Mouse (Mus musculus) lung, embryonic 14.5 days (tissue): Measurements from ENCODE around the gene Kndc1. TPM values are rescaled to one million over a fixed set of nuclear protein-coding genes. Genes with fewer than 3 reads are reported as not detected.

Experiments
- ATAC-seq: fragments of 200-750 bp; cut with Nextera tagmentation; 2 replicates; pipeline ENCODE4 v1.8.0; 2017; ENCODE audit warnings: mild to moderate bottlenecking, moderate TSS enrichment, moderate library complexity; ENCODE audit not compliant: insufficient read depth
- DNase-seq: peaks from one replicate; pipeline ENCODE4 v3.0.0-alpha.2; 2015
- H3K27ac ChIP-seq: fragments of 300-500 bp; sonication (generic); 2 replicates; pipeline ENCODE4 v1.5.1; 2014; ENCODE audit warnings: low read depth, mild to moderate bottlenecking, moderate library complexity
- H3K27me3 ChIP-seq: fragments of 300-500 bp; sonication (generic); 2 replicates; pipeline ENCODE4 v1.6.1; 2014; ENCODE audit warnings: low read length, control low read depth; ENCODE audit not compliant: insufficient read depth
- H3K36me3 ChIP-seq: fragments of 300-500 bp; sonication (generic); 2 replicates; pipeline ENCODE4 v1.6.1; 2014; ENCODE audit warnings: control low read depth; ENCODE audit not compliant: insufficient read depth
- H3K4me1 ChIP-seq: fragments of 300-500 bp; sonication (generic); 2 replicates; pipeline ENCODE4 v1.6.1; 2014; ENCODE audit warnings: antibody characterized with exemption, control low read depth; ENCODE audit not compliant: insufficient read depth
- H3K4me2 ChIP-seq: fragments of 300-500 bp; sonication (generic); 2 replicates; pipeline ENCODE4 v1.6.1; 2014; ENCODE audit warnings: mild to moderate bottlenecking
- H3K4me3 ChIP-seq: fragments of 300-500 bp; sonication (generic); 2 replicates; pipeline ENCODE4 v1.5.1; 2014; ENCODE audit warnings: low read depth, low read length
- H3K9ac ChIP-seq: fragments of 300-500 bp; sonication (generic); 2 replicates; pipeline ENCODE4 v1.6.1; 2014
- H3K9me3 ChIP-seq: fragments of 300-500 bp; sonication (generic); 2 replicates; pipeline ENCODE4 v1.6.1; 2016; ENCODE audit warnings: low read depth, low read length, control low read depth
- CTCF ChIP-seq: IDR thresholded peaks from 2 replicates; pipeline ENCODE4 v1.5.1; 2016; ENCODE audit warnings: antibody characterized with exemption, low read depth
- WGBS: fragments of 180-500 bp; shearing (Covaris S2); extraction: QIAGEN DNeasy Blood & Tissue Kit; methylation state at CpG from one replicate; pipeline ENCODE4 v1.1.7; 2014; 5-methylcytosine and 5-hydroxymethylcytosine counted together
- microRNA counts: library from miRNA; unstranded; fragments of <30 nt; microRNA quantifications from one replicate; lab custom pipeline; 2016
- microRNA-seq: library from miRNA; unstranded; fragments of <30 nt; microRNA quantifications from one replicate; pipeline ENCODE4, GENCODE M21; 2016; ENCODE audit warnings: borderline number of aligned reads
- polyA plus RNA-seq: library from polyadenylated mRNA; unstranded; fragments of >200 nt; fragmentation: Nextera tagmentation; extraction: Ambion mirVana; gene quantifications from 2 replicates; pipeline ENCODE4 v1.2.1, GENCODE M21; 2014

Kndc1 gene
- polyA plus RNA-seq, 1 experiment from 2014 or later, result 0.53 TPM

DNA sequence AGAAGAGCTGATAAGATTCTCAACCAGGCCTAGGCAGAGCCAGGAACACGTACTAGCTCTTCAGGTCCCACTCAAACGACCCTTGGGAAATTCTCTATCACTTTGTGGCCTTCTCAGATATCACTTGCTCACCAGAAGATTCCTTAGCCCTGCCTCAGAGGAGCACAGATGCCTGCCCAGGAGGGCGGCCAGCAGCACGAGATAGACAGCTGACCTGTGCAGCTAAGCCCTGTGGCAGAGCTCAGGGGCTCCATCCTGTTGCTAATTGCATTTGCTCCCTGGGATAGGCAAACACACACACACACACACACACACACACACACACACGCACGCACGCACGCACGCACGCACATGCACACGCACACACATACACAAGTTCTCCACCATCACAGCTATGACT is 87.6 kb downstream of the Kndc1 start:
- DNase-seq (no peak), ATAC-seq (no peak)
- H3K4me1 ChIP-seq, result no peaks in the 10 kb centered on the region
- WGBS, result 66% methylated on average over 11 of the region's 11 CpGs
- no peak for TF ChIP-seq CTCF
- no peak overlapping the region for H3K4me3 ChIP-seq
- H3K9ac ChIP-seq, result no peak overlapping the region
- no peaks in the 10 kb centered on the region for H3K9me3 ChIP-seq
- no peak overlapping the region for H3K4me2 ChIP-seq
- H3K27ac ChIP-seq, result no peak overlapping the region
- no peaks in the 10 kb centered on the region for H3K27me3 ChIP-seq
- H3K36me3 ChIP-seq, result no peaks in the 10 kb centered on the region

DNA sequence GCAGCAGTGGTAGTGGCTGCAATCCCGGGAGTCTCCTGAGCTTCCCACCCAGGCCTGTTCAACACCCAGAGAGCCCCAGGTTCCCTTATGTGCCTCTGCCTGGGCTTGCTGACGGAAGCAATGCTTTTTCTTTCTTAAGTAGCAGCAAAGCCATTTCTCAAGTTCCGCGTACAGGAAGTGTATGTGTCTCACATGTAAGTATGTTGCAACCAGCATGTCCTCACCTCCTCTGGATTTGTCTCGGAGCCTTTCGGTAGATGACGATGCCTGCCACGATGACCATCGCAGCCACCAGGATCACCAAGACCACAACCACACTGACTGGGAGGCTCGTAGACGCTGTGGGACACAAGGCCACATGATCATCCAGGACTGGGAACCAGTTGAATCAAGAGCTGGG is 90.0 kb downstream of the Kndc1 start:
- no peak for TF ChIP-seq CTCF
- Histone ChIP-seq H3K4me1 (no peaks in the 10 kb centered on the region), H3K36me3 (no peaks in the 10 kb centered on the region), H3K27me3 (no peaks in the 10 kb centered on the region), H3K27ac (no peak overlapping the region), H3K9me3 (no peaks in the 10 kb centered on the region), H3K4me2 (no peak overlapping the region), H3K9ac (no peak overlapping the region), H3K4me3 (no peak overlapping the region)
- WGBS, result 89% methylated on average over 11 of the region's 11 CpGs
- no peak for ATAC-seq
- DNase-seq, result no peak

GRCm38 (mm10) chr7:139988272-139988671 is 93.8 kb downstream of the Kndc1 start:
- H3K27ac ChIP-seq, result no peak overlapping the region
- no peak for DNase-seq
- H3K27me3 ChIP-seq, result no peaks in the 10 kb centered on the region
- no peak for ATAC-seq
- H3K4me1 ChIP-seq, result no peaks in the 10 kb centered on the region
- H3K9me3 ChIP-seq, result no peaks in the 10 kb centered on the region
- no peaks in the 10 kb centered on the region for H3K36me3 ChIP-seq
- no peak overlapping the region for H3K4me3 ChIP-seq
- no peak for TF ChIP-seq CTCF
- 82% methylated on average over 9 of the region's 9 CpGs for WGBS
- H3K4me2 ChIP-seq, result no peak overlapping the region
- no peak overlapping the region for H3K9ac ChIP-seq

DNA sequence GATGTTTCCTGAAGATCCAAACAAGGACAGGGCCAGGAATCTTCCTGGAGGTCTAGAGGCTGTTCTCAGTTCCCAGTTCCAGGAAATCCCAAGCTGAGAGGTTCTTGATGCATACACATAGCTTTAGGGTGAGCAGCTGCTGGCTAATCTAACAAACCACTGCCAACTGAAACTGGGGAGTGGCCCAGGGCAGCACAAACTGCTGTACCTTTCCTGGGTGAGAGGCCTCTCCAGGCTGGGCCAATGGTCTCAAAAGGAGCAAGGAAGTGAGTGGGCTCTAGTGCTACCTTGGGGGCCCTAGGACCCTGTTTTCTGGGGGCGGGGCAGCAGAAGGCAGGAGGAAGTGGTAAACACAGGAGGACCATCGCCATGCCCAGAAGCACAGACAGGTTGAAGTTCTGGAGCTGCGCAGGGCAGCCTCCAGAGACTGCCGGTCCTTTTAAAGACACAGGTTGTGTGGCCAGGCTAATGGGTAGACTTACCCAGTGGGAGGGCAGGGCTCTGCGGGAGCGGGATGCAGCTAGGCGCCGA is 96.4 kb downstream of the Kndc1 start:
- no peak for TF ChIP-seq CTCF
- no peaks in the 10 kb centered on the region for H3K27me3 ChIP-seq
- 69% methylated on average over 8 of the region's 8 CpGs for WGBS
- ATAC-seq, result no peak
- H3K36me3 ChIP-seq, result peaks cover 7% of the 10 kb centered on the region
- H3K4me3 ChIP-seq, result no peak overlapping the region
- no peaks in the 10 kb centered on the region for H3K4me1 ChIP-seq
- no peaks in the 10 kb centered on the region for H3K9me3 ChIP-seq
- no peak overlapping the region for H3K4me2 ChIP-seq
- no peak overlapping the region for H3K27ac ChIP-seq
- no peak overlapping the region for H3K9ac ChIP-seq
- DNase-seq, result no peak

MicroRNAs within 50 kb of the gene (microRNA counts, 519-probe panel; counts per million panel counts)
- microRNA mmu-miR-202-3p (lab: Ali Mortazavi, UCI), result 2,140 counts per million, percentile 28 among the panel's probes with 10 or more counts
- 2,521 counts per million, percentile 45 among the panel's probes with 10 or more counts for microRNA mmu-miR-202-5p (lab: Ali Mortazavi, UCI)

Small RNA genes lying within 50 kb of the gene (microRNA-seq; reads per million reads assigned to microRNA genes)
- not detected for gene Mir202
- gene Mir7062, result not detected
- not detected for gene mmu-mir-7686

Other genes with a start within 250 kb of the Kndc1 start
- gene Cfap46, start 210.9 kb upstream of the Kndc1 start, polyA plus RNA-seq, result 0.13 and 0.34 TPM in 2 replicates
- not detected in 2 replicates for gene Adgra1, start 60.5 kb upstream of the Kndc1 start, polyA plus RNA-seq
- 0.14 TPM in 1 of 2 replicates, not detected in the other for gene Utf1, start 49.1 kb downstream of the Kndc1 start, polyA plus RNA-seq
- gene 6430531B16Rik, start 84.1 kb downstream of the Kndc1 start, polyA plus RNA-seq, result 0.30 and 0.37 TPM in 2 replicates
- 1.7 and 2.0 TPM in 2 replicates for gene Adam8, start 97.9 kb downstream of the Kndc1 start, polyA plus RNA-seq
- gene Zfp511, start 141.7 kb downstream of the Kndc1 start, polyA plus RNA-seq, result 39.1 and 39.5 TPM in 2 replicates
- gene Tubgcp2, start 142.0 kb downstream of the Kndc1 start, polyA plus RNA-seq, result 63.0 and 65.8 TPM in 2 replicates
- not detected in 2 replicates for gene Msx3, start 154.4 kb downstream of the Kndc1 start, polyA plus RNA-seq
- gene Caly, start 187.9 kb downstream of the Kndc1 start, polyA plus RNA-seq, result 0.46 TPM in 1 of 2 replicates, not detected in the other
- 0.43 TPM in 1 of 2 replicates, not detected in the other for gene Prap1, start 198.7 kb downstream of the Kndc1 start, polyA plus RNA-seq
- 10.5 and 16.5 TPM in 2 replicates for gene Fuom, start 207.7 kb downstream of the Kndc1 start, polyA plus RNA-seq
- 21.3 and 24.8 TPM in 2 replicates for gene Paox, start 221.1 kb downstream of the Kndc1 start, polyA plus RNA-seq
- 148 and 164 TPM in 2 replicates for gene Echs1, start 221.8 kb downstream of the Kndc1 start, polyA plus RNA-seq
- 24.8 and 28.4 TPM in 2 replicates for gene Mtg1, start 242.9 kb downstream of the Kndc1 start, polyA plus RNA-seq